Mouse (Mus musculus): ENCODE results near the gene Guca1a. TPM values are rescaled to one million over a fixed set of nuclear protein-coding genes. Genes with fewer than 3 reads are reported as not detected.
A peak's percentile ranks its signal among the peaks of the same experiment; 100 is the strongest.
"Not testable (repeated sequence)": the region's sequence is repeated elsewhere in the genome, so short reads cannot be mapped to it uniquely, and the experiment has no call there.

The Guca1a gene
- polyA plus RNA-seq, 1 experiment from 2014 or later: 1.1 TPM

GRCm38 (mm10) chr17:47436907-47437547 lies 36.6 kb upstream of the Guca1a start, which contains the start of gene 1700001C19Rik:
TSS of gene 1700001C19Rik (minus strand) at chr17:47437376.
- Histone ChIP-seq H3K9me3 (no peaks in the 10 kb centered on the region), H3K4me2 (replicated peaks) (peak within 1 kb of the TSS; percentile 62), H3K27ac (no peak within 1 kb of the TSS), H3K27me3 (replicated peaks) (peaks cover 40% of the 10 kb centered on the region), H3K4me3 (peak within 1 kb of the TSS; percentile 32), H3K36me3 (no peaks in the 10 kb centered on the region), H3K4me1 (peaks cover 5% of the 10 kb centered on the region), H3K9ac (0 out of 2 replicates have a peak within 1 kb of the TSS, but pooled peaks have one; percentile 42)
- no peak for ATAC-seq (ENCODE audit: low FRiP score, low read depth)
- 2% methylated on average over 25 of the region's 25 CpGs for WGBS

- no peak for ATAC-seq (ENCODE audit: low FRiP score, low read depth)
- Histone ChIP-seq H3K9me3 (no peaks in the 10 kb centered on the region), H3K4me2 (replicated peaks) (peak within 1 kb of the TSS; percentile 62), H3K27ac (no peak within 1 kb of the TSS), H3K4me1 (peaks cover 5% of the 10 kb centered on the region), H3K9ac (0 out of 2 replicates have a peak within 1 kb of the TSS, but pooled peaks have one; percentile 42), H3K36me3 (no peaks in the 10 kb centered on the region), H3K27me3 (replicated peaks) (peaks cover 40% of the 10 kb centered on the region), H3K4me3 (peak within 1 kb of the TSS; percentile 32)
- 2% methylated on average over 45 of the region's 45 CpGs for WGBS
Observed at GRCm38 (mm10) chr17:47436156-47436906, 35.9 kb upstream of the Guca1a start, which contains the start of gene AI661453. TSS of gene AI661453 (plus strand) at chr17:47436615.

- H3K9ac ChIP-seq: no peak overlapping the region
- H3K36me3 ChIP-seq: no peaks in the 10 kb centered on the region
- H3K4me2 ChIP-seq (replicated peaks): no peak overlapping the region
- 68% methylated on average over 5 of the region's 5 CpGs for WGBS
- H3K27me3 ChIP-seq (replicated peaks): no peaks in the 10 kb centered on the region; the same call in 1 of the 2 replicates
- H3K4me1 ChIP-seq: no peaks in the 10 kb centered on the region
- H3K27ac ChIP-seq: no peak overlapping the region
- no peaks in the 10 kb centered on the region for H3K9me3 ChIP-seq
- no peak overlapping the region for H3K4me3 ChIP-seq
- ATAC-seq (ENCODE audit: low FRiP score, low read depth): no peak
Observed at GRCm38 (mm10) chr17:47430815-47431214, 30.4 kb upstream of the Guca1a start.

GRCm38 (mm10) chr17:47428831-47429304 lies 28.5 kb upstream of the Guca1a start:
- H3K27me3 ChIP-seq (replicated peaks): no peaks in the 10 kb centered on the region
- no peaks in the 10 kb centered on the region for H3K36me3 ChIP-seq
- H3K9me3 ChIP-seq: no peaks in the 10 kb centered on the region
- WGBS: 4% methylated on average over 8 of the region's 8 CpGs
- peak; percentile 48; the same call in 1 of the 2 replicates for ATAC-seq (ENCODE audit: low FRiP score, low read depth)
- peak overlapping the region; percentile 18; the same call in 1 of the 2 replicates for H3K4me2 ChIP-seq (replicated peaks)
- no peak overlapping the region for H3K27ac ChIP-seq
- H3K9ac ChIP-seq: no peak overlapping the region
- H3K4me1 ChIP-seq: no peaks in the 10 kb centered on the region
- H3K4me3 ChIP-seq: no peak overlapping the region

GRCm38 (mm10) chr17:47427316-47427715 lies 26.9 kb upstream of the Guca1a start:
- H3K27ac ChIP-seq: no peak overlapping the region
- H3K4me2 ChIP-seq (replicated peaks): no peak overlapping the region
- H3K9me3 ChIP-seq: no peaks in the 10 kb centered on the region
- 75% methylated on average over 6 of the region's 6 CpGs for WGBS
- no peak overlapping the region for H3K9ac ChIP-seq
- H3K4me1 ChIP-seq: no peaks in the 10 kb centered on the region
- H3K36me3 ChIP-seq: no peaks in the 10 kb centered on the region
- no peaks in the 10 kb centered on the region for H3K27me3 ChIP-seq (replicated peaks)
- ATAC-seq (ENCODE audit: low FRiP score, low read depth): no peak
- no peak overlapping the region for H3K4me3 ChIP-seq

GRCm38 (mm10) chr17:47424186-47424585 lies 23.8 kb upstream of the Guca1a start:
- no peak overlapping the region for H3K27ac ChIP-seq
- H3K4me1 ChIP-seq: no peaks in the 10 kb centered on the region
- no peaks in the 10 kb centered on the region for H3K36me3 ChIP-seq
- H3K27me3 ChIP-seq (replicated peaks): no peaks in the 10 kb centered on the region
- H3K9me3 ChIP-seq: no peaks in the 10 kb centered on the region
- WGBS: 82% methylated on average over 6 of the region's 6 CpGs
- no peak overlapping the region for H3K4me3 ChIP-seq
- H3K4me2 ChIP-seq (replicated peaks): no peak overlapping the region
- no peak overlapping the region for H3K9ac ChIP-seq
- no peak for ATAC-seq (ENCODE audit: low FRiP score, low read depth)

GRCm38 (mm10) chr17:47422616-47423015 lies 22.2 kb upstream of the Guca1a start:
- H3K4me2 ChIP-seq (replicated peaks); H3K9me3 ChIP-seq; ATAC-seq (ENCODE audit: low FRiP score, low read depth); H3K36me3 ChIP-seq; H3K9ac ChIP-seq; H3K27ac ChIP-seq; H3K27me3 ChIP-seq (replicated peaks); H3K4me1 ChIP-seq; H3K4me3 ChIP-seq: not testable (repeated sequence)
- 86% methylated on average over 1 of the region's 1 CpGs for WGBS

GRCm38 (mm10) chr17:47421566-47421965 lies 21.2 kb upstream of the Guca1a start:
- no peak for ATAC-seq (ENCODE audit: low FRiP score, low read depth)
- WGBS: 83% methylated on average over 3 of the region's 3 CpGs

GRCm38 (mm10) chr17:47420195-47420594 lies 19.8 kb upstream of the Guca1a start:
- 65% methylated on average over 2 of the region's 2 CpGs for WGBS
- H3K9ac ChIP-seq: no peak overlapping the region
- no peak for ATAC-seq (ENCODE audit: low FRiP score, low read depth)

More at GRCm38 (mm10) chr17:47421566-47421965, 21.2 kb upstream of the Guca1a start:
- Histone ChIP-seq H3K9me3 (no peaks in the 10 kb centered on the region), H3K4me2 (replicated peaks) (no peak overlapping the region), H3K36me3 (no peaks in the 10 kb centered on the region), H3K9ac (no peak overlapping the region), H3K4me1 (no peaks in the 10 kb centered on the region), H3K4me3 (no peak overlapping the region), H3K27ac (no peak overlapping the region), H3K27me3 (replicated peaks) (no peaks in the 10 kb centered on the region)

GRCm38 (mm10) chr17:47409897-47410861 lies 9.8 kb upstream of the Guca1a start:
- not testable (repeated sequence) for H3K9ac ChIP-seq; H3K36me3 ChIP-seq; H3K9me3 ChIP-seq; ATAC-seq (ENCODE audit: low FRiP score, low read depth); H3K27ac ChIP-seq; H3K4me1 ChIP-seq
- H3K4me3 ChIP-seq: peak overlapping the region; percentile 30
- peak overlapping the region; percentile 60 for H3K4me2 ChIP-seq (replicated peaks)
- 3% methylated on average over 74 of the region's 74 CpGs for WGBS
- H3K27me3 ChIP-seq (replicated peaks): peaks cover 37% of the 10 kb centered on the region

More at GRCm38 (mm10) chr17:47420195-47420594, 19.8 kb upstream of the Guca1a start:
- no peaks in the 10 kb centered on the region for H3K36me3 ChIP-seq
- no peaks in the 10 kb centered on the region for H3K4me1 ChIP-seq
- no peak overlapping the region for H3K27ac ChIP-seq
- H3K27me3 ChIP-seq (replicated peaks): no peaks in the 10 kb centered on the region
- H3K4me3 ChIP-seq: no peak overlapping the region
- no peak overlapping the region for H3K4me2 ChIP-seq (replicated peaks)
- no peaks in the 10 kb centered on the region for H3K9me3 ChIP-seq

- ATAC-seq (ENCODE audit: low FRiP score, low read depth): no peak
- H3K4me1 ChIP-seq: peaks cover 6% of the 10 kb centered on the region; the same call in 1 of the 2 replicates
- no peak overlapping the region for H3K4me2 ChIP-seq (replicated peaks)
- no peaks in the 10 kb centered on the region for H3K9me3 ChIP-seq
- H3K9ac ChIP-seq: no peak overlapping the region
- peaks cover 34% of the 10 kb centered on the region for H3K27me3 ChIP-seq (replicated peaks)
- H3K27ac ChIP-seq: no peak overlapping the region
- no peak overlapping the region for H3K4me3 ChIP-seq
- 24% methylated on average over 8 of the region's 8 CpGs for WGBS
- no peaks in the 10 kb centered on the region for H3K36me3 ChIP-seq
Observed at GRCm38 (mm10) chr17:47408558-47408898, 8.1 kb upstream of the Guca1a start.

Measured in neural tube, embryonic 12.5 days (tissue).